Mouse (Mus musculus): ENCODE data around the gene Tm9sf3. TPM values are rescaled to one million over a fixed set of nuclear protein-coding genes. Genes with fewer than 3 reads are reported as not detected.
A peak's percentile ranks its signal among the peaks of the same experiment; 100 is the strongest.

Gene Tm9sf3
- total and polyA plus RNA-seq, 2 experiments from 2014 or later, result 63.2 to 128 TPM

- 55% methylated on average over 9 of the region's 9 CpGs for WGBS
- DNase-seq (ENCODE audit: low spot score) (peak; percentile 55), ATAC-seq (ENCODE audit: low FRiP score) (no peak)
- Histone ChIP-seq H3K4me2 (ENCODE audit: low read depth, low read length, poor library complexity, severe bottlenecking) (no peak overlapping the region), H3K4me1 (ENCODE audit: insufficient read depth, low read length) (no peaks in the 10 kb centered on the region), H3K27me3 (ENCODE audit: insufficient read depth, low read length) (no peaks in the 10 kb centered on the region), H3K27ac (ENCODE audit: low read depth, low read length) (no peak overlapping the region), H3K9ac (replicated peaks; ENCODE audit: low read length, poor library complexity, severe bottlenecking) (no peak overlapping the region), H3K36me3 (ENCODE audit: insufficient read depth, low read length) (no peaks in the 10 kb centered on the region), H3K4me3 (ENCODE audit: low read depth, low read length) (no peak overlapping the region), H3K9me3 (ENCODE audit: low read length) (no peaks in the 10 kb centered on the region)
- no peak for TF ChIP-seq CTCF (IDR thresholded peaks at IDR 0.05)
Measured at GRCm38 (mm10) chr19:41270151-41270727, 6.4 kb upstream of the Tm9sf3 start.

GRCm38 (mm10) chr19:41266251-41266901 lies 2.6 kb upstream of the Tm9sf3 start:
- 59% methylated on average over 8 of the region's 8 CpGs for WGBS
- no peak for ATAC-seq (ENCODE audit: low FRiP score)
- Histone ChIP-seq H3K27ac (ENCODE audit: low read depth, low read length) (no peak overlapping the region), H3K9ac (replicated peaks; ENCODE audit: low read length, poor library complexity, severe bottlenecking) (no peak overlapping the region), H3K4me2 (ENCODE audit: low read depth, low read length, poor library complexity, severe bottlenecking) (no peak overlapping the region), H3K4me1 (ENCODE audit: insufficient read depth, low read length) (no peaks in the 10 kb centered on the region), H3K9me3 (ENCODE audit: low read length) (no peaks in the 10 kb centered on the region), H3K27me3 (ENCODE audit: insufficient read depth, low read length) (no peaks in the 10 kb centered on the region), H3K36me3 (ENCODE audit: insufficient read depth, low read length) (no peaks in the 10 kb centered on the region), H3K4me3 (ENCODE audit: low read depth, low read length) (no peak overlapping the region)
- TF ChIP-seq CTCF (IDR thresholded peaks at IDR 0.05), result no peak
- DNase-seq (ENCODE audit: low spot score), result no peak

- Histone ChIP-seq H3K4me2 (ENCODE audit: low read depth, low read length, poor library complexity, severe bottlenecking) (peak overlapping the region; percentile 75), H3K4me3 (ENCODE audit: low read depth, low read length) (peak overlapping the region; percentile 94), H3K27me3 (ENCODE audit: insufficient read depth, low read length) (no peaks in the 10 kb centered on the region), H3K27ac (ENCODE audit: low read depth, low read length) (peak overlapping the region; percentile 95), H3K9ac (replicated peaks; ENCODE audit: low read length, poor library complexity, severe bottlenecking) (peak overlapping the region; percentile 90), H3K36me3 (ENCODE audit: insufficient read depth, low read length) (no peaks in the 10 kb centered on the region), H3K9me3 (ENCODE audit: low read length) (no peaks in the 10 kb centered on the region), H3K4me1 (ENCODE audit: insufficient read depth, low read length) (no peaks in the 10 kb centered on the region)
- no peak for TF ChIP-seq CTCF (IDR thresholded peaks at IDR 0.05)
- 27% methylated on average over 13 of the region's 13 CpGs for WGBS
- ATAC-seq (ENCODE audit: low FRiP score) (peak; percentile 2; the same call in 1 of the 2 replicates), DNase-seq (ENCODE audit: low spot score) (no peak)
Measured at GRCm38 (mm10) chr19:41264331-41264799, 568 bp upstream of the Tm9sf3 start.

DNA sequence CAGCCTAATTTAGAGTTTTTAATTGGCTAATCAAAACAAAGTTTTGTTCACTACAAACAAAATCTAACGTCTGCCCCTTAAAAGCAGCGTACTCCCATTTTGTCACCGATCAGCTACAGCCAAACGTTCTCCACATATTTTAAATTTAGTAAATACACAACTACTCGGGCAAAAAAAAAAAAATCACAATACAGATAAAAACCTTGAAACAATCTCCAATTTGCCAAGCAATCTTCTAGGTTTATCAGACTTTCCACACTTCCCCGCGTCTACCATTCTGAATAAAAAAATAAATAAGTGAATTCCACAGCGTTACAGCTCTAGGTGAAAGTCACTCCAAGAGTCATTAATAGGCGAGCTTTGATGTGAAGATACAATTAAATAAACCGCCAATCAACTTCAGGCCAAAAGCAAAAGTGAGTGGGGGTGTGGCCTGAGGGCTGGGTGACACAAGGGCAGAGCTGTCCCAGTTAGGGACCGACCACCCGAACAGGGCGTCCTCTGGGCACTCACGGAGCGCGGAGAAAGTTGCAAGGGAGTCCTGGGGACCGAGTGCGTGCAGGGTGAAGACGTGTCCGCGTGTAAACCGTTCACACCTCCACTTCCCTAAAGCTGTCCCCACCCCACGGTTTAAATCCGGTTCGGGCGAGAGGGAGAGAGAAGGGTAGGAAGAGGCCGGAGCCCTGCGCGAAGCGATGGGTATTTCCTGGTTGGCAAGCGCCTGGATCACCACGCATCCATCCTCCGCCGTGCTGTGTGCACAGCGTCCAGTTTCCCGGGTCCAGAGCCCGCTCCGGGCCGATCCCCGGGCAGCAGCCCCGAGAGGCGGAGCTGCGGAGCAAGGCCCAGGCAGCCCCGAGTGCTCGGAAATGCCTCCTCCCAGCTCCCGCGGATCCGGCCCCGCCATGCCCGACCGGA lies 826 bp downstream of the Tm9sf3 start:
- no peaks in the 10 kb centered on the region for H3K4me1 ChIP-seq (ENCODE audit: insufficient read depth, low read length)
- no peaks in the 10 kb centered on the region for H3K9me3 ChIP-seq (ENCODE audit: low read length)
- DNase-seq (ENCODE audit: low spot score), result peak; percentile 49
- peak overlapping the region; percentile 94 for H3K4me3 ChIP-seq (ENCODE audit: low read depth, low read length)
- no peaks in the 10 kb centered on the region for H3K36me3 ChIP-seq (ENCODE audit: insufficient read depth, low read length)
- H3K9ac ChIP-seq (replicated peaks; ENCODE audit: low read length, poor library complexity, severe bottlenecking), result peak overlapping the region; percentile 90
- H3K27me3 ChIP-seq (ENCODE audit: insufficient read depth, low read length), result no peaks in the 10 kb centered on the region
- peak overlapping the region; percentile 95 for H3K27ac ChIP-seq (ENCODE audit: low read depth, low read length)
- 6% methylated on average over 47 of the region's 51 CpGs for WGBS
- peak overlapping the region; percentile 75 for H3K4me2 ChIP-seq (ENCODE audit: low read depth, low read length, poor library complexity, severe bottlenecking)
- peak; percentile 88 for ATAC-seq (ENCODE audit: low FRiP score)
- no peak for TF ChIP-seq CTCF (IDR thresholded peaks at IDR 0.05)

DNA sequence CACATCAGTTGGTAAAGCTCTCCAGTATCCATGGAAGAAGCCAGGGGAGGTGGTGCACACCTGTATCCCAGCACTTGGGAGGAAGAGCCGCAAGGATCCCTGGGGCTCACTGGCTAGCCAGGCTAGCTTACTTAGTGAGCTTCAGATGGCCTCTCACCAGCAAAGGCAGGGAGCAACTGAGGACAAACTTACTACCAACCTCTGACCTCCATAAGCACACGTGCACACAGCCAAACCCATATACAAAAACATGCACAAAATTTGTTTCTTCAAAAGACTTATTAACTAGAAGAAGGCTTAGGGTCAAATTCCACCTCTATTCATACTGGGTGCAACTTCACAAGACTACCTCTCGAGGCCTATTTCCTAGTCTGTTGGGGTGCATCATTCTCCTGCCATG lies 3.1 kb downstream of the Tm9sf3 start:
- Histone ChIP-seq H3K9ac (replicated peaks; ENCODE audit: low read length, poor library complexity, severe bottlenecking) (no peak overlapping the region), H3K27ac (ENCODE audit: low read depth, low read length) (no peak overlapping the region), H3K4me1 (ENCODE audit: insufficient read depth, low read length) (no peaks in the 10 kb centered on the region), H3K4me2 (ENCODE audit: low read depth, low read length, poor library complexity, severe bottlenecking) (no peak overlapping the region), H3K9me3 (ENCODE audit: low read length) (no peaks in the 10 kb centered on the region), H3K27me3 (ENCODE audit: insufficient read depth, low read length) (no peaks in the 10 kb centered on the region), H3K36me3 (ENCODE audit: insufficient read depth, low read length) (no peaks in the 10 kb centered on the region), H3K4me3 (ENCODE audit: low read depth, low read length) (no peak overlapping the region)
- DNase-seq (ENCODE audit: low spot score) (no peak), ATAC-seq (ENCODE audit: low FRiP score) (no peak)
- TF ChIP-seq CTCF (IDR thresholded peaks at IDR 0.05), result no peak
- 87% methylated on average over 3 of the region's 3 CpGs for WGBS
